Mouse (Mus musculus) embryonic facial prominence, embryonic 15.5 days (tissue): ENCODE data around the gene Mmgt2. TPM values are rescaled to one million over a fixed set of nuclear protein-coding genes. Genes with fewer than 3 reads are reported as not detected.

Experiments
- ATAC-seq: fragments of 200-750 bp; cut with Nextera tagmentation; 2 replicates; pipeline ENCODE4 v1.8.0; 2017; ENCODE audit warnings: low read depth, moderate TSS enrichment; ENCODE audit not compliant: insufficient number of reproducible peaks, low FRiP score, low TSS enrichment
- H3K27ac ChIP-seq: fragments of 300-500 bp; sonication (generic); replicated peaks from 2 replicates; pipeline ENCODE4 v1.5.1; 2015; ENCODE audit warnings: mild to moderate bottlenecking, inconsistent platforms
- H3K27me3 ChIP-seq: fragments of 300-500 bp; sonication (generic); 2 replicates; pipeline ENCODE4 v1.6.1; 2015; ENCODE audit warnings: inconsistent platforms
- H3K36me3 ChIP-seq: fragments of 300-500 bp; sonication (generic); 2 replicates; pipeline ENCODE4 v1.6.1; 2015; ENCODE audit warnings: mild to moderate bottlenecking, inconsistent platforms
- H3K4me1 ChIP-seq: fragments of 300-500 bp; sonication (generic); 2 replicates; pipeline ENCODE4 v1.6.1; 2015; ENCODE audit warnings: inconsistent platforms
- H3K4me2 ChIP-seq: fragments of 300-500 bp; sonication (generic); replicated peaks from 2 replicates; pipeline ENCODE4 v1.6.1; 2015; ENCODE audit warnings: mild to moderate bottlenecking, inconsistent platforms
- H3K4me3 ChIP-seq: fragments of 300-500 bp; sonication (generic); replicated peaks from 2 replicates; pipeline ENCODE4 v1.5.1; 2015; ENCODE audit warnings: mild to moderate bottlenecking, inconsistent platforms
- H3K9ac ChIP-seq: fragments of 300-500 bp; sonication (generic); 2 replicates; pipeline ENCODE4 v1.6.1; 2015; ENCODE audit warnings: inconsistent platforms
- H3K9me3 ChIP-seq: fragments of 300-500 bp; sonication (generic); replicated peaks from 2 replicates; pipeline ENCODE4 v1.6.1; 2016; ENCODE audit warnings: inconsistent platforms
- WGBS: fragments of 180-500 bp; shearing (Covaris S2); methylation state at CpG from one replicate; pipeline ENCODE4 v1.1.7; 2015; 5-methylcytosine and 5-hydroxymethylcytosine counted together
- polyA plus RNA-seq: library from polyadenylated mRNA; unstranded; fragments of >200 nt; fragmentation: Nextera tagmentation; extraction: Ambion mirVana; gene quantifications from 2 replicates; pipeline ENCODE4 v1.2.1, GENCODE M21; 2015

Gene Mmgt2
- 51.4 and 52.4 TPM in 2 replicates for polyA plus RNA-seq

GRCm38 (mm10) chr11:62648591-62649391, at the start of gene Mmgt2:
Gene Mmgt2, plus strand, starts transcription at chr11:62648664.
- H3K4me3 ChIP-seq, result peak within 1 kb of the TSS; percentile 61
- ATAC-seq, result peak; percentile 88
- peaks cover 55% of the 10 kb centered on the region for H3K4me1 ChIP-seq
- H3K27ac ChIP-seq, result peak within 1 kb of the TSS; percentile 90
- 0 out of 2 replicates have a peak, but pooled peaks cover 4% of the 10 kb centered on the region for H3K36me3 ChIP-seq
- peak within 1 kb of the TSS; percentile 76 for H3K4me2 ChIP-seq
- no peaks in the 10 kb centered on the region for H3K9me3 ChIP-seq
- WGBS, result under 1% methylated on average over 29 of the region's 53 CpGs
- H3K27me3 ChIP-seq, result no peaks in the 10 kb centered on the region
- H3K9ac ChIP-seq, result peak within 1 kb of the TSS; percentile 70

GRCm38 (mm10) chr11:62601732-62602618, 46.5 kb upstream of the Mmgt2 start:
- ATAC-seq, result 0 out of 2 replicates have a peak, but pooled peaks have one; percentile 1
- WGBS, result 11% methylated on average over 17 of the region's 17 CpGs
- Histone ChIP-seq H3K9ac (peak overlapping the region; percentile 47), H3K36me3 (peaks cover 30% of the 10 kb centered on the region), H3K27me3 (no peaks in the 10 kb centered on the region), H3K27ac (peak overlapping the region; percentile 92), H3K4me1 (peaks cover 27% of the 10 kb centered on the region), H3K4me2 (peak overlapping the region; percentile 58), H3K9me3 (no peaks in the 10 kb centered on the region), H3K4me3 (peak overlapping the region; percentile 64)

GRCm38 (mm10) chr11:62602619-62603311, 45.7 kb upstream of the Mmgt2 start:
- H3K27ac ChIP-seq, result peak overlapping the region; percentile 92
- peak overlapping the region; percentile 64 for H3K4me3 ChIP-seq
- no peaks in the 10 kb centered on the region for H3K9me3 ChIP-seq
- peak; percentile 95 for ATAC-seq
- peaks cover 37% of the 10 kb centered on the region for H3K36me3 ChIP-seq
- peaks cover 27% of the 10 kb centered on the region for H3K4me1 ChIP-seq
- under 1% methylated on average over 58 of the region's 58 CpGs for WGBS
- peak overlapping the region; percentile 86 for H3K9ac ChIP-seq
- no peaks in the 10 kb centered on the region for H3K27me3 ChIP-seq
- peak overlapping the region; percentile 58 for H3K4me2 ChIP-seq

- no peaks in the 10 kb centered on the region for H3K27me3 ChIP-seq
- peaks cover 27% of the 10 kb centered on the region for H3K4me1 ChIP-seq
- H3K4me3 ChIP-seq, result peak overlapping the region; percentile 64
- H3K27ac ChIP-seq, result peak overlapping the region; percentile 92
- H3K9me3 ChIP-seq, result no peaks in the 10 kb centered on the region
- peaks cover 40% of the 10 kb centered on the region for H3K36me3 ChIP-seq
- H3K4me2 ChIP-seq, result peak overlapping the region; percentile 58
- no peak for ATAC-seq
- under 1% methylated on average over 13 of the region's 13 CpGs for WGBS
- H3K9ac ChIP-seq, result peak overlapping the region; percentile 86
These were observed 45.0 kb upstream of the Mmgt2 start for GRCm38 (mm10) chr11:62603312-62604056.

GRCm38 (mm10) chr11:62604123-62604706, 44.2 kb upstream of the Mmgt2 start:
- ATAC-seq, result no peak
- peaks cover 45% of the 10 kb centered on the region for H3K36me3 ChIP-seq

GRCm38 (mm10) chr11:62604886-62605618, 43.4 kb upstream of the Mmgt2 start:
- Histone ChIP-seq H3K4me3 (peak overlapping the region; percentile 64), H3K27me3 (no peaks in the 10 kb centered on the region), H3K4me2 (peak overlapping the region; percentile 58), H3K4me1 (peaks cover 32% of the 10 kb centered on the region), H3K27ac (peak overlapping the region; percentile 13), H3K36me3 (peaks cover 51% of the 10 kb centered on the region), H3K9me3 (no peaks in the 10 kb centered on the region), H3K9ac (peak overlapping the region; percentile 86; the same call in 1 of the 2 replicates)
- WGBS, result 27% methylated on average over 3 of the region's 3 CpGs
- ATAC-seq, result no peak

More at GRCm38 (mm10) chr11:62604123-62604706, 44.2 kb upstream of the Mmgt2 start:
- Histone ChIP-seq H3K9me3 (no peaks in the 10 kb centered on the region), H3K4me2 (peak overlapping the region; percentile 58), H3K4me3 (peak overlapping the region; percentile 64), H3K4me1 (peaks cover 31% of the 10 kb centered on the region), H3K27me3 (no peaks in the 10 kb centered on the region), H3K27ac (peak overlapping the region; percentile 92), H3K9ac (peak overlapping the region; percentile 86; the same call in 1 of the 2 replicates)
- 10% methylated on average over 5 of the region's 5 CpGs for WGBS

GRCm38 (mm10) chr11:62605619-62606298, 42.7 kb upstream of the Mmgt2 start:
- H3K36me3 ChIP-seq, result peaks cover 54% of the 10 kb centered on the region
- WGBS, result 38% methylated on average over 10 of the region's 10 CpGs
- H3K4me1 ChIP-seq, result peaks cover 32% of the 10 kb centered on the region
- H3K27me3 ChIP-seq, result no peaks in the 10 kb centered on the region
- H3K4me2 ChIP-seq, result peak overlapping the region; percentile 27
- no peak overlapping the region for H3K9ac ChIP-seq
- no peak for ATAC-seq
- H3K4me3 ChIP-seq, result peak overlapping the region; percentile 64
- H3K9me3 ChIP-seq, result no peaks in the 10 kb centered on the region
- peak overlapping the region; percentile 13 for H3K27ac ChIP-seq

- H3K4me1 ChIP-seq, result peaks cover 32% of the 10 kb centered on the region
- WGBS, result 57% methylated on average over 10 of the region's 10 CpGs
- no peak overlapping the region for H3K9ac ChIP-seq
- no peak overlapping the region for H3K4me3 ChIP-seq
- H3K27ac ChIP-seq, result 0 out of 2 replicates have a peak overlapping the region, but pooled peaks have one; percentile 8
- no peak for ATAC-seq
- peaks cover 56% of the 10 kb centered on the region for H3K36me3 ChIP-seq
- H3K4me2 ChIP-seq, result no peak overlapping the region
- H3K9me3 ChIP-seq, result no peaks in the 10 kb centered on the region
- H3K27me3 ChIP-seq, result no peaks in the 10 kb centered on the region
These were observed 41.9 kb upstream of the Mmgt2 start for GRCm38 (mm10) chr11:62606299-62607169.
